Mouse (Mus musculus): Measurements from ENCODE around the gene Bmp2k. TPM values are rescaled to one million over a fixed set of nuclear protein-coding genes. Genes with fewer than 3 reads are reported as not detected.
A peak's percentile ranks its signal among the peaks of the same experiment; 100 is the strongest.

Gene Bmp2k
- total RNA-seq, 2 experiments from 2014 or later: 13.1 TPM

DNA sequence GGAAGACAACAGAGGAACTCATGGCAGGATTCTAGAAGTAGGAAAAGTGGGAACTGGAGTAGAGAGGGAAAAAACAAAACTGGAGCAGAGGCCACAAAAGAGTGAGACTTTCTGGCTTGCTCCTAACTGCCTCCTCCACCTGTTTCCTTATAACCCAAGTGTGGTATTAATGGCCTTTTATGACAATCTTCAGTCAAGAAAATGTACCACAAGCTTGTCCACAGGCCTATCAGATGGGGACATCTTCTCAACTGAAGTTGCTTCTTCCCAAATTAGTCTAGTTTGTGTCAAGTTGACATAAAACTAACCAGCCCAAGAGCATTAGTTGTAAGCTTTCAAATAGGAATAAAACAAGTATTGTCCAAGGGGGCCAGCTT lies 27.0 kb upstream of the Bmp2k start:
- DNase-seq (ENCODE audit: extremely low spot score in 1 of 2, low spot score in 1 of 2): no peak

DNA sequence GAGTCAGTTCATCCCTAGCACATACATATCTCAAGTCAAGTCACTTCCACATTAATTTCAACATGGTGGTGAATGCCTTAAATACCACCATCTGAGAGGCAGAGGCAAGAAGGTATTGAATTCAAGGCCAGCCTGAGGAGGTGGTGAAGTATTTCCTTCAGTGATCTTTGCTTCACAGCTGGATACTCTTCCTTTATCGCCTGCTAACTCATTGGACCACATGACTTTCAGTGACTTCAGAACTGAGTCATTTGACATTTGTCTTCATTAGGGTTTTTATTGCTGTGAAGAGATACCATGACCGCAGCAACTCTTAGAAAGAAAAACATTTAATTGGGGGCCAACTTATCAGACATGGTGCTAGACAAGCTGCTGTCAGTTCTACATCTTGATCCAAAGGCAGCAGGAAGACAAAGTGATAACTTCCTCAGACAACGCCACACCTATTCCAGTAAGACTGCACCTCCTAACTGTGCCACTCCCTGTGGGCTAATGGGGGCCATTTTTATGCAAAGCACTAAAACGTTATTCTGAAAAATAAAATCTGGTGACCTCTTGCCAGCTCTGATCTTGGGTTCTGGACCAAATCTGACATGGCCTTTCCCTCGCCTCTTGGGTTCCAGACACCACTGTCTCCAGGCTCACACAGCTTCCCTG lies 24.9 kb upstream of the Bmp2k start:
- DNase-seq (ENCODE audit: extremely low spot score in 1 of 2, low spot score in 1 of 2): no peak

DNA sequence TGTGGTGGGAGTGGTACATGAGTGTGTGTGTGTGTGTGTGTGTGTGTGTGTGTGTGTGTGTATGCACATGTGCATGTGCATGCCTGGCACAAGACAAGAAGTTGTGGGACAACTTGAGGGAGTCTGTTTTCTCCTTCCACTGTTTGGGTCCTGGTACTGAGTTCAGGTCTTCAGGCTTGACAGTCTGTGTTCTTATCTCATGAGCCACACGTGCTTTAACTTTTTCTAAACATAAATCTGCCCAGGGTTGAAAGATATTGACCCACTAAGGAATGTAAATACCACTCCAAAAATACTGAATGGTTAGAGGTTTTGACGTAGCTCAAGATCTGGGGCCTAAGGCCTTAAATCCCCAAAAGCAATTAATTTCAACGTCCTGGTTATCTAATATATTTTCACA lies 23.8 kb upstream of the Bmp2k start:
- DNase-seq (ENCODE audit: extremely low spot score in 1 of 2, low spot score in 1 of 2): no peak

DNA sequence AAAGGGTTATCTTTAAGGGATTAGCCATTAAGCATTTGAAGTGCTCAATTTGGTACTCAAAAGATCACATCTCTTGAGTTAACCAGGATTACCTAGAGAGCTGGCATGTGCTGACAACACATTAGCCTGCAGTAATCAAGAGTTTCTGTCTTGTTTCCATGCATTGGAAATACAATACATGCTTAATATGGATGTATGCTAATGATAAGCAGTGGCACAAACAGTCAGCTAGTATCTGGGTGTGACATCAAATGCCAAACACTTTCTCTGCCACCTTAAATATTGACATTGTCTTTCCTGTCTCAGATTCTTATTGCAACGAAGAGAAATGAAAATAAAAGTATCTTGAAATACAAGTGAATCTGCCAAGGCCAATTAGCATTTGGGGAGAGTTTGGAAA lies 22.8 kb upstream of the Bmp2k start:
- no peak for DNase-seq (ENCODE audit: extremely low spot score in 1 of 2, low spot score in 1 of 2)

DNA sequence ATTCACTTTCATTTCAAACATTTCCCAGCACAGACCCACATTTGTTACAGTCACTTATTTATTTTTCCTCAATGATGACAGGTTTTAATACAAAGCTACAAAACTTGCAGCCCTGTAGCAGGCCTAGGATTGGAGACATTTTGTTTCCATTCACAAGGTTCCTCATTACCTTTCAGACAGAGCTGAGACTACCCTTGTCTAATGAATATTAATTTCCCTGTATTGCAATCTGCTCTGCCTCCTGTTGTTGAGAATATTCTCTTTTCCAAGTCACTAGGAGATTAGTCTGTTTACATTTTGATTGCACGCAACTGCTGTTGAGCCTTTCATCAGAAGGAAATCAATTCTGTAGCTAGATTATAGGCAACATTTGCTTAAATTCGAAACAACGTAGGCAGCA lies 22.4 kb upstream of the Bmp2k start:
- no peak for DNase-seq (ENCODE audit: extremely low spot score in 1 of 2, low spot score in 1 of 2)

DNA sequence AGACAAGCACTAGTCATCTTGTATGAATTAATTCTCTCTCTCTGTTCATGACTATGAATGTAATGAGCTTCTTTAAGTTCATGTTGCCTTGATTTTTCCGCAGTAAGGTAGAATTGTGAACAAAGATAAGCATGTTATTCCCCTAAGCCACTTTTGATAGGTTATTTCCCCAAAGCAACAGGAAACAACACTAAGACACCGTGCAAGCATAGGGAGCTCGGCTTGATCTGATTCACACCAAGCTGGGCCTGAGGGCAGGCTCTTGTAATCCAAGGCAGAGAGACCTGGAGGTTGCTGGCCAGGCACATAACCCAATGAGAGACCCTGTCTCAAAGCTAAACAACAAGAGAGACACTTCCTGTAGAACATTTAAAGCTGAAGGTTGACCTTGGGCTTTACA lies 21.3 kb upstream of the Bmp2k start:
- DNase-seq (ENCODE audit: extremely low spot score in 1 of 2, low spot score in 1 of 2): no peak

DNA sequence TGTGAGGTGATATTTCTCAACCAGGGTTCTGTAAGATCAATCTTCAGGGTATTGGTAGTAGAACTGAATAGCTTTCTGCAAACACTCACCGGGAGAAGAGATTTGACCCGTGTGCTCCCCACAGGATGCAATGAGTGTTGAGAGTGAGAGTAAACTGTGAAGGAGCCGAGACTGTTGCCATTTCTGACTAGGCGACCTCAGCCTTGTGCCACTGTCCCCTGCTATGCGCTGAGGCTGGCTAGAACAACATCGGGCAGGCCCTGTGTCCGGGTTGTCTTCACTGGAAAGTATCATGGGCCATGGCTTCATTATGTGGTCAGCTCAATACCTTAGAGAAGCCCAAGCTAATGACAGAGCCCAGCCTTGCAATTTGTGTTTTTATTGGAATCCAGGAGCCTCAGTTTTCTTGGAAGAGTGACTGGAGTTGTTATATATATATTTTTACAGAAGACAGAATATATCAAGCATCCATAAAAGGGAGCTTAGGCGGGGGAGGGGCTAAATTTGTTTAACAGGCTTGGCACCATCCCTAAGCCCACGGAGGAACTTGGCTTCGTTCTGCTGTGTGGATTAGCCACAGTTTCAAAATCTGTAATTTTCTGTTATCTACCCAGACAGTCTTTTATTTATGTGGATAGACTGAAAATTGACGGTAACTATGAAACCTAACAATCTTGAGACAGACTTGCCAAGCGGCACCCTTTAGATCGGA lies 18.0 kb upstream of the Bmp2k start:
- DNase-seq (ENCODE audit: extremely low spot score in 1 of 2, low spot score in 1 of 2): no peak

DNA sequence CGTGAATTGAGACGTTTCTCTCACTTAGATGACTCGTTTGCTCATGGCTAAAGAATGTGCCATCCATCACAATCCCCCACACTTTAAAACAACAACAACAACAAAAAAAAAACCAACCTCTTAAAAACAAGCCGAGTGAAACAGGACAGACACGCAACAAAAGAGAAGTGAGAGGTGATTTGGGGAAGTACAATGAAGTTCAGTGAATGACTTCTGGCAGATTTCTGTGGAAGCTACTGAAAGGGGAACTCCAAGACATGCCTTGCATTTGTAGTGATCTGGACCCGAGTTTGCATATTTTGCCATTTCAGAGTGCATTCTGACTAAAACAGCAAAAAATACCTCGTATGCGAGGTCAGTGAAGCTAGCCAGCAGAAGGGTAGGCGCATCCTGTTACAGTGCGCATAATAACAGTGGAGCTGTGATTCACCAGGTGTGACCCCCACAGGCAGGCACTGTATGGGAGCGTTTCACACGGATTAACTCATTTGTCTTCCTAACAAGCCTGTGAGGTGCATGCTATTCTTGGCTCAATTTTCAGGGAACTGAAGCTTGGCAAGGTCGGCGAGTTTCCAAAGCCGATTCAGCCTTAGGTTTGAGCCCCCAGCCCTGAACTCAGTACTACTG lies 17.4 kb upstream of the Bmp2k start:
- DNase-seq (ENCODE audit: extremely low spot score in 1 of 2, low spot score in 1 of 2): no peak

DNA sequence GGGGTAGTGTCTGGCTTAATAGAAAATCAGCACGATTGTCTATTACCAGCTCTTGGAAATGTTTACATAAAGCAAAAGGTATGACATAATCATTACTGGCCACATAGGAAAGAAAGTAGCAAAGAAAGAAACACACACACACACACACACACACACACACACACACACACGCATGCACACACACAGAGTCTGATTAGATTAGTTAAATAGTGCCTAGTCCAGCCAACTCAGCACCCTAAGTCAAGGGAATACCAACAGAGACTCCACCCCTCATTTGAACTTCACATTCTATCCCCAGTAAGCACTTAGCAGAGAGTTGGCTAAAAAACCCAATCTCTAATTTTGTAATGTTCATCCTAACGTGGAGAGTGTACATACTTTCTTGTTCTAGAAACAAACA lies 15.5 kb upstream of the Bmp2k start:
- no peak for DNase-seq (ENCODE audit: extremely low spot score in 1 of 2, low spot score in 1 of 2)

DNA sequence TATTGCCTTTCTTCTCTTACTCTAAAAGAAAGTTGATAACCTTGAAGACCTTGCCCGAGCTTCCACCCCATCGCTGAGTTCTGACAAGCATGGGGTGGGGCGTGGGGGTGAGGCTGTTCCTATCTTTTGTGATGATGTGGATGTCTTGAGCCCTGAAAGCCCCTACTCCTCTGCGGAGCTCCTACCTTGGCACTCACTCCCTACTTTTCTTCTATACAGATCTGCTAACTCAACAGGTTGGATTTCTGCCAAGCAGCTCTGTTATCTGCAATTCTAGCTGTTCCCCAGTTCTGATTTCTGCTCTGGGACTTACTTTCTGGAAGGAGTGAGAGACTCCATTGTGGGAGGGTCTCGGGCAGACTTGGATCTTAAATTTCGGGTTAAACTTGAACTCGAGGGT lies 14.3 kb upstream of the Bmp2k start:
- DNase-seq (ENCODE audit: extremely low spot score in 1 of 2, low spot score in 1 of 2): no peak

DNA sequence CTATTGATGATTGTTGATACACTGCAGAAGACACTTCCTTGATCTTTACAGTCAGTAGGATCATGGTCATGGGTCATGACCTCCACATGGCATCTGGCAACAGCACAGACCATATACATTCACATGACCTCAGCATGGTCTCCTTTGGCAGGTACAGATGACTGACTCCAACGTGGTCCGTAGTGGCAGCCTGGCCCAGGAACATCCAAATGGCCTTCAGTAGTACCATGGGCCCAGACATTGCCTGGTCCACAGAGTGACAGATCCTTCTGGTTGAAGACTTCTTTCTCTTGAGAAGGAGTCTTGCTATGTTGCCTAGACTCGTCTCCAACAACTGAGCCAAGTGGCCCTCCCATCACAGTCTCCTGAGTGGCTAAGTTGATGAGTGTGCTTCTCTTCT lies 10.6 kb upstream of the Bmp2k start:
- DNase-seq (ENCODE audit: extremely low spot score in 1 of 2, low spot score in 1 of 2): no peak

DNA sequence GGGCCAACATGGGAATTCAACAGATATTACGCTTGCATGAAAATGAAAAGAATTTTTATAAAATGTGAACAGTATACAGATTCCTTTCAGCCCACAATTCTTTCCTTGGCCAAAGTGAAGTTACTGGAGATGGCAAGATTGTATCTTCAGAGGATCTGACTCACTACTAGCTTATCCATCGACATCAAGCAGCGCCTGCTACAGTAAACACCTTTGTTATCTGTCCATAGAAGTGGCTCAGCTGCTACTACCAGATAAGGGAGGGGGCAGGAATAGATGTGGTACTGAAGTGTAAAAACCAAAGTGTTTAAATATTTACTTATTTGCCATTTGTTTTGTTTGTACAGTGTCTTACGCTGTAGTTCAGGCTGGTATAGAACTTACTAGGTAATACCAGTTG lies 8.6 kb upstream of the Bmp2k start:
- DNase-seq (ENCODE audit: extremely low spot score in 1 of 2, low spot score in 1 of 2): no peak

DNA sequence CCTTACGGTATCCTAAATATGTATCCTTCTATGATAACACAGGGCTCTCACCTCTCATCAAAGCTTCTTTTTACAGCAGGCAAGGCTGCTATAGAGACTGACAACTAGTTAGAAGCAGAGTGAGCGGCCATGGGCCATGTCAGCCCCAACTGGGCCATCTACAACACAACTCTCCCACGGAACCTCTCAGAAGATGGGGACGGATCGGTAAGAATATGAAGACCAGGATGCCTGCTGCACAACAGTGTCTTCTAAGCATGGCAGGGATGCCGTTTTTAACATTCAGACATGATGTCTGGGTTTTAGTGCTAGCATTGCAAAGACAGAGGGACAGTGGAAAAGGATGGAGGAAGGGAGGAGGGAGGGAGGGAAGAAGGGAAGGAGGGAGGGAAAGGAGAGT lies 6.3 kb upstream of the Bmp2k start:
- no peak for DNase-seq (ENCODE audit: extremely low spot score in 1 of 2, low spot score in 1 of 2)

DNA sequence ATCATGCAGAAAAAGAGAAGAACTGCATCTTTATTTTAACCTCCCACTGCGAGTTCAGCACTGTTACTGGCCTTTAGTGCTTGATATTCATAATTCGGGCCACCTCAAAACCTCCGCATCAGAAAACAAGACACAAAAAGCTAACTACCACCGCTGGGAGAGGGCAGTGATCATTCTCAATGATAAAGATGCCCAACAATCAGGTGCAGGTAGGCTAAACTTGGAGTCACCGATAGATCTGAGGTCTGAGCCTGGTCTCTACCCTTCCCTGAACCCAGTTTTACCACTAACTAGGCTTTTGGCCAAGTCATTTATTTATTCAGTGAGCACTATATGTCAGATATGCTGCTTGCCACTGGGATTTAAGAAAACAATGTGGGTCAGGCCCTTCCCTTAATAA lies 4.8 kb upstream of the Bmp2k start:
- no peak for DNase-seq (ENCODE audit: extremely low spot score in 1 of 2, low spot score in 1 of 2)

DNA sequence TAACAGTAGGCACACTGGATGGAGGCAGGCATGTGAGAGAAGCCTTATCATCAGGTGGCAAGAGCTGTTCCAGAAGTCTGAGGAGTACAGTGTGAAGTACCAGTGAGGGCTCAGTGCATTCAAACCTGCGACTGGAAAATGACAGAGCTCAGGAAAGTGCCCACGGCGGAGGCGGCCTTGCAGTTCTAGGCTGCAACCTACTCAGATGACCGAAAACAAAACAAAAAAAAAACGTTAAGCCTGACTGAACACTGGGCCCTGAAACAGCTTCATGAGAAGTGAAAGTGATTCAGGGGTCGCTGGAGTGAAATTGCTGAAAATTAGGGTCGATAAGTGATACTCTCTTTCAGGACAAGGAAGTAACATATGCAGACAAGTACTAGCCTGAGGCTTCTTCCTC lies 4.4 kb upstream of the Bmp2k start:
- DNase-seq (ENCODE audit: extremely low spot score in 1 of 2, low spot score in 1 of 2): no peak

DNA sequence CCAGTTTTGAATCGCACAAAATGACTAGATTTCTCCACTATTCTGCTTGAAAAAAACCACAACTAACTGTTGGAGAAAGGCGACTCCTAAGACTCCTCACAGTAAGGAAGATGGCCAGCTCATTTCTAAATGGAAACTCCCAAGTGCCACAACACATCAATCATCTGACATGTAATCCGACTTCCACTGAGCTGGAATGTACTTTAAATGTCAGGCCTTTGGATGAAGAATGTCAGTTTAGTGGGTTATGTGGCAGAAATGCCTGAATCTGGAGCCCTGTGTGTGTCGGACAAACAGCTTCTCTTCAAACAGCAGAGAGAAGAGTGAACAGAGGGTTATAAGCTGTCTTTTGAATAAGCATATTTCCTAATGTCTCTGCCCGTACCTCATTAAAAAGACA lies 1.7 kb upstream of the Bmp2k start:
- DNase-seq (ENCODE audit: extremely low spot score in 1 of 2, low spot score in 1 of 2): no peak

DNA sequence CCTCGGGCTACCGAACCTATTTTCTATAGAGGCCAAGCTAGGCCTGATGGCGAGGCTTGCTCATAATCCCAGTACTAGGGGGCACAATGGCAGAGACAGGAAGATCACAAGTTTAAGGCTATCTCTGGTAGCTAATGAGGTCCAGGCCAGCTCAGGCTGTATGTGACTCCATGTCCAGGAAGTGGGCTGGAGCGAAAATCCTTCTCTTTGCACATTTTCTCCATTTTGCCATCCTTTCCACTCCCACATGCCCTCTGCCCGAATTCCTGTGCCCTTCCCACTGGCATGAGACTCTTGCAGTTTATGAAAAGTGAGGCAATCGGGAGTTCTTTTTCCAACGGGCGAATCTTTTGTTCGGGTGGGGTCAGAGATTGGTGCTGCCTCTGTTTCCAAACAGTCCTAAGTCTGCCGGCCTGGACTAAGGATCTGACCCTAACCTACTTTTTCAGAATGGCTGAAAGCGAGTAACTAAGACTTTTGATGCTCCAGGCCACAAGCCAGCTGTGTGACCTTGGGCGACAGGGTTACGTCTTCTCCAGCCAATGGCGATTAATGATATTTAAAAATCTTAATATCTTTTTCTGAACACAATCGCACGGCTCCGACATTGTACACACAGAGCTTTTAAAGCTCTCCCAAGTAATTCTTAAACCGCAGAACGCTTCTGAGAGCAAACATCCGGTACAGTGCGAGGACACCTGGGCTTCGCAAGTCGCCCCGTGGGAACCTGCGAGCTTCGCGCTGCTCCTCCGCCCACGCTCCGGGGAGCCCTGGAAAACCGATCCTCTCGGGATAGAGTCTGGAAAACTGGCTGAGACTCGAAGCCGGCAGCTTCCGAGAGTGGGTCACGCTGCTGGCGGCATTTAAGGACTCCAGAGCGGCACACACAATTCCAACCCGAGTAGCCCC lies 834 bp upstream of the Bmp2k start:
- peak in 1 of 2 experiments; percentile 9 for DNase-seq (ENCODE audit: extremely low spot score in 1 of 2, low spot score in 1 of 2)

DNA sequence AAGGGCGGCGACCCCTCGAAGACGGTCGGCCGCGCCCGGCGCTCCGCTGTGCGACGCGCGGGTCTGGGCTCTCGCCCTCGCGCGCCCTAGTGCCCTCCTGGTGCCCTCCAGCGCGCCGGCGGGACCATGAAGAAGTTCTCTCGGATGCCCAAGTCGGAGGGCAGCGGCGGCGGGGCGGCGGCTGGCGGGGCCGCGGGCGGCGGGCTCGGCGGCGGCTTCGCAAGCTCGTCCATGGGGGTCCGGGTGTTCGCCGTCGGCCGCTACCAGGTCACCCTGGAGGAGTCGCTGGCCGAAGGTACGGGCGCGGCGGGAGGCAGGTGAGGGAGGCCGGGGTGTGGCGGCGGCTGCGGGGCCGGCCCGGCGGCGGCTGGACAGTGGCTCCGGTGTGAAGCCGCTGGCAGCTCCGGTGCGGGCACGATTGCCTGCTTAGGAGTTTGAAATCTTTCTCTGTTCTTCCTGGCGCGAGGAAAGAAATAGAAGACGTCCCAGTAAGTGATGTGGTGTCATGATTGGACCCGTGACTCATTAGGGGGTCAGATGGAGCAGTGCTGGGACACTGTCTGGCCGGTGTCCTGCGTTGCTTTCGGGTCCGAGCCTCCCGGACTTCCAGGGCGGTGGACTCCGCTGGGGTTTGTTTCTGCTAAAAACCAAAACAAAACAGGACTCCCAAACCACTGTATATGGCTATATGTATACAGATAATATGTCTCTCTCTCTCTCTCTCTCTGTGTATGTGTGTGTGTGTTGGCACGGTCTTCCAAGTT lies 495 bp downstream of the Bmp2k start:
- peak; percentile 16 to 34 for DNase-seq (ENCODE audit: extremely low spot score in 1 of 2, low spot score in 1 of 2)

DNA sequence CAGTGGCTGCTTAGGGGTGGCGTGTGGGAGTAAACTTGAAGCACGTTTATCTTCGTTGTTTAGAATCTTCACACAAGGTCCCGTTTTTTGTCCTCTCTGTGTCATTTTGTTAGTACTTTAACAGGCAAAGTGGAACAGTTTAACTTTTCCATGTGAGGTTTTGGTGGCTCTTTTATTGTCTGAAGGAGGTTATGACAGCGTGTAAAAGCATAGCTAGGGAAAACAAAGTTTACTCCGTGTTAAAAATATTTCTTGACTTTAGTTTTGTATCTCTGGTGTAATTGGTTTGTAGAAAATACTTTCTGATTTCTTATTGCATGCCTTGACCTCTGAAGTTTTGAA lies 1.0 kb downstream of the Bmp2k start:
- DNase-seq (ENCODE audit: extremely low spot score in 1 of 2, low spot score in 1 of 2): no peak

DNA sequence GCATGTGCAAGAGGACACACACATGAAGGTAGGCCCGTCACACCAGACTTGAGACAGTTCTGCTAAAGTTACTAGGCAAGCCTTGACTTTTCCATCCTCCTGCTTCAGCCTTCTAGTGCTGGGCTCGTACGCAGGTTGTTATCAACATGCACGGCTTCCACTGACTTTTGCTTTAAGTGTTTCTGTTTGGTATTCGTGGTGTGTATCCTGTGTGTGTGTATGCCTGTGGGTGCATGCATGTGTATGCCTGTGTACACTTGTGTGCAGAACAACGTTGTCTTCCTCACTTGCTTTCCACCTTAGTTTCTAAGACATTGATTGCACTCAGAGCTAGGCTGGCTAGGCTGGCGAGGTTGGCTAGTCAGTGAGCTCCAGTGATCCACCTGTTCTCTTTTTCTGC lies 2.1 kb downstream of the Bmp2k start:
- no peak for DNase-seq (ENCODE audit: extremely low spot score in 1 of 2, low spot score in 1 of 2)

Measured in layer of hippocampus, postnatal 25 days (tissue).